Mouse (Mus musculus): ENCODE data around the gene Tor1aip2.

GRCm38 (mm10) chr1:156112142-156112541 lies 76.9 kb downstream of the Tor1aip2 start:
- TF ChIP-seq GATA1 (IDR thresholded peaks at IDR 0.05; ENCODE audit: low read length), result no peak
- TF ChIP-seq TAL1 (IDR thresholded peaks at IDR 0.05; ENCODE audit: low read length), result no peak
